Mouse (Mus musculus) adipocyte (in vitro differentiated cells): Measurements from ENCODE around the gene Commd3.
A peak's percentile ranks its signal among the peaks of the same experiment; 100 is the strongest.

Source experiments
- DNase-seq: peaks from one replicate; pipeline ENCODE4 v3.0.0-alpha.2; 2016; ENCODE audit warnings: low spot score

The Commd3 gene

GRCm38 (mm10) chr2:18687671-18688170 lies 15.5 kb downstream of the Commd3 start:
- no peak for DNase-seq

GRCm38 (mm10) chr2:18688286-18688685 lies 16.1 kb downstream of the Commd3 start:
- DNase-seq: no peak

- DNase-seq: no peak
Measured at GRCm38 (mm10) chr2:18688708-18689063, 16.5 kb downstream of the Commd3 start.

- no peak for DNase-seq
Measured at GRCm38 (mm10) chr2:18689064-18689921, 17.1 kb downstream of the Commd3 start.

- DNase-seq: no peak
Measured at GRCm38 (mm10) chr2:18690055-18690691, 18.0 kb downstream of the Commd3 start.

- DNase-seq: no peak
Measured at GRCm38 (mm10) chr2:18690756-18691155, 18.6 kb downstream of the Commd3 start.

- no peak for DNase-seq
Measured at GRCm38 (mm10) chr2:18692031-18692430, 19.8 kb downstream of the Commd3 start.

GRCm38 (mm10) chr2:18692548-18692947 lies 20.4 kb downstream of the Commd3 start:
- no peak for DNase-seq

- DNase-seq: no peak
Measured at GRCm38 (mm10) chr2:18693491-18693870, 21.3 kb downstream of the Commd3 start.

GRCm38 (mm10) chr2:18693871-18694610 lies 21.9 kb downstream of the Commd3 start, which contains the start of gene Spag6:
Spag6 (plus strand) TSS chr2:18694032.
- DNase-seq: peak; percentile 88

GRCm38 (mm10) chr2:18694611-18694950 lies 22.4 kb downstream of the Commd3 start:
- DNase-seq: no peak

- DNase-seq: no peak
Measured at GRCm38 (mm10) chr2:18695163-18695562, 23.0 kb downstream of the Commd3 start.

GRCm38 (mm10) chr2:18695629-18696150 lies 23.5 kb downstream of the Commd3 start:
- peak; percentile 60 for DNase-seq

- DNase-seq: no peak
Measured at GRCm38 (mm10) chr2:18697591-18698244, 25.5 kb downstream of the Commd3 start.

GRCm38 (mm10) chr2:18698663-18699385 lies 26.6 kb downstream of the Commd3 start:
- no peak for DNase-seq

GRCm38 (mm10) chr2:18699401-18699990 lies 27.3 kb downstream of the Commd3 start:
- no peak for DNase-seq

GRCm38 (mm10) chr2:18710356-18710755 lies 38.2 kb downstream of the Commd3 start:
- peak; percentile 85 for DNase-seq

- DNase-seq: peak; percentile 63
Measured at GRCm38 (mm10) chr2:18713071-18713470, 40.9 kb downstream of the Commd3 start.

- peak; percentile 34 for DNase-seq
Measured at GRCm38 (mm10) chr2:18714337-18714736, 42.2 kb downstream of the Commd3 start.

GRCm38 (mm10) chr2:18718521-18718920 lies 46.3 kb downstream of the Commd3 start:
- DNase-seq: peak; percentile 72
